Mouse (Mus musculus) thymus, adult 2 months (tissue): Measurements from ENCODE around the gene Zfp579. TPM values are rescaled to one million over a fixed set of nuclear protein-coding genes. Genes with fewer than 3 reads are reported as not detected.

Experiments used
- DNase-seq: peaks from one replicate; pipeline ENCODE4 v3.0.0; 2021
- H3K27ac ChIP-seq: fragments of 200-500 bp; 2 replicates; pipeline ENCODE4 v1.5.1; 2012; ENCODE audit warnings: low read length, control low read depth; ENCODE audit not compliant: control insufficient read depth, insufficient read depth
- H3K27me3 ChIP-seq: fragments of 200-500 bp; 2 replicates; pipeline ENCODE4 v1.6.1; 2012; ENCODE audit warnings: mild to moderate bottlenecking, low read length, moderate library complexity, mixed read lengths; ENCODE audit not compliant: control insufficient read depth, insufficient read depth
- H3K36me3 ChIP-seq: fragments of 200-500 bp; 2 replicates; pipeline ENCODE4 v1.6.1; 2012; ENCODE audit warnings: mild to moderate bottlenecking, low read length, moderate library complexity; ENCODE audit not compliant: control insufficient read depth, insufficient read depth
- H3K4me1 ChIP-seq: fragments of 200-500 bp; replicated peaks from 2 replicates; pipeline ENCODE4 v1.6.1; 2012; ENCODE audit warnings: low read length; ENCODE audit not compliant: control insufficient read depth, insufficient read depth
- H3K4me3 ChIP-seq: fragments of 200-500 bp; 2 replicates; pipeline ENCODE4 v1.5.1; 2012; ENCODE audit warnings: mild to moderate bottlenecking, low read length, control low read depth, moderate library complexity; ENCODE audit not compliant: control insufficient read depth, insufficient read depth
- CTCF ChIP-seq: fragments of 200-500 bp; IDR thresholded peaks from 2 replicates; pipeline ENCODE4 v1.5.1; 2012; ENCODE audit warnings: mild to moderate bottlenecking, control low read depth, low read length, moderate library complexity, borderline replicate concordance; ENCODE audit not compliant: control insufficient read depth, poor library complexity, insufficient read depth; ENCODE audit errors: extremely low read depth
- POLR2A ChIP-seq: fragments of 200-500 bp; IDR thresholded peaks from 2 replicates; pipeline ENCODE4 v1.6.1; 2012; ENCODE audit warnings: mild to moderate bottlenecking, low read length, control low read depth, moderate library complexity; ENCODE audit not compliant: control insufficient read depth, poor library complexity, insufficient read depth; ENCODE audit errors: extremely low read depth
- WGBS: fragments of 180-500 bp; shearing (Covaris S2); methylation state at CpG from one replicate; pipeline ENCODE4 v1.1.7; 2018; 5-methylcytosine and 5-hydroxymethylcytosine counted together
- polyA plus RNA-seq: library from polyadenylated mRNA; depleted of rRNA; stranded (reverse); fragments of >200 nt; gene quantifications from 2 replicates; pipeline ENCODE4 v1.2.3, GENCODE M21; 2012

The Zfp579 gene
- polyA plus RNA-seq, 1 experiment = 125 TPM

GRCm38 (mm10) chr7:4988250-4988649 is 7.7 kb downstream of the Zfp579 start:
- TF ChIP-seq CTCF (no peak), POLR2A (no peak)
- Histone ChIP-seq H3K27me3 (no peaks in the 10 kb centered on the region), H3K4me3 (no peak overlapping the region), H3K27ac (no peak overlapping the region), H3K4me1 (no peaks in the 10 kb centered on the region), H3K36me3 (no peaks in the 10 kb centered on the region)
- 56% methylated on average over 2 of the region's 2 CpGs for WGBS
- DNase-seq = no peak

- 97% methylated on average over 7 of the region's 7 CpGs for WGBS
- 0 out of 2 replicates have a peak, but pooled peaks cover 2% of the 10 kb centered on the region for H3K27me3 ChIP-seq
- DNase-seq = no peak
- H3K4me1 ChIP-seq = no peaks in the 10 kb centered on the region
- H3K4me3 ChIP-seq = no peak overlapping the region
- H3K36me3 ChIP-seq = no peaks in the 10 kb centered on the region
- no peak overlapping the region for H3K27ac ChIP-seq
- TF ChIP-seq CTCF = no peak
- TF ChIP-seq POLR2A = no peak
These were observed 19.1 kb downstream of the Zfp579 start for GRCm38 (mm10) chr7:4976832-4977231.

GRCm38 (mm10) chr7:4975455-4975854 is 20.5 kb downstream of the Zfp579 start:
- WGBS = 83% methylated on average over 4 of the region's 4 CpGs
- Histone ChIP-seq H3K27ac (no peak overlapping the region), H3K4me1 (no peaks in the 10 kb centered on the region), H3K36me3 (no peaks in the 10 kb centered on the region), H3K27me3 (0 out of 2 replicates have a peak, but pooled peaks cover 2% of the 10 kb centered on the region), H3K4me3 (no peak overlapping the region)
- TF ChIP-seq POLR2A (no peak), CTCF (no peak)
- DNase-seq = no peak

- Histone ChIP-seq H3K27me3 (0 out of 2 replicates have a peak, but pooled peaks cover 2% of the 10 kb centered on the region), H3K4me1 (no peaks in the 10 kb centered on the region), H3K4me3 (no peak overlapping the region), H3K36me3 (no peaks in the 10 kb centered on the region), H3K27ac (no peak overlapping the region)
- 57% methylated on average over 18 of the region's 18 CpGs for WGBS
- DNase-seq = no peak
- no peak for TF ChIP-seq POLR2A
- no peak for TF ChIP-seq CTCF
These were observed 23.5 kb downstream of the Zfp579 start for GRCm38 (mm10) chr7:4972321-4973047.

GRCm38 (mm10) chr7:4971710-4972109 is 24.2 kb downstream of the Zfp579 start:
- DNase-seq = no peak
- TF ChIP-seq CTCF (no peak), POLR2A (no peak)
- H3K36me3 ChIP-seq = no peaks in the 10 kb centered on the region
- H3K27ac ChIP-seq = no peak overlapping the region
- H3K27me3 ChIP-seq = 0 out of 2 replicates have a peak, but pooled peaks cover 2% of the 10 kb centered on the region
- no peak overlapping the region for H3K4me3 ChIP-seq
- no peaks in the 10 kb centered on the region for H3K4me1 ChIP-seq
- WGBS = 34% methylated on average over 7 of the region's 7 CpGs

- 0 out of 2 replicates have a peak, but pooled peaks cover 2% of the 10 kb centered on the region for H3K27me3 ChIP-seq
- TF ChIP-seq POLR2A (no peak), CTCF (no peak)
- H3K4me1 ChIP-seq = no peaks in the 10 kb centered on the region
- no peak for DNase-seq
- no peak within 1 kb of the TSS for H3K27ac ChIP-seq
- no peaks in the 10 kb centered on the region for H3K36me3 ChIP-seq
- 40% methylated on average over 6 of the region's 6 CpGs for WGBS
- no peak within 1 kb of the TSS for H3K4me3 ChIP-seq
These were observed 24.9 kb downstream of the Zfp579 start, which contains the start of gene Sbk3 for GRCm38 (mm10) chr7:4971068-4971467. Gene Sbk3, minus strand, starts transcription at chr7:4971168.
